Mouse (Mus musculus) ES-E14 (cell line): ENCODE data around the gene Slc19a3.

ENCODE experiments used
- CHD2 ChIP-seq: IDR thresholded peaks from 2 replicates; pipeline ENCODE4 v1.6.1; 2014; ENCODE audit warnings: mild to moderate bottlenecking, low read depth, low read length, inconsistent platforms
- HCFC1 ChIP-seq: IDR thresholded peaks from 2 replicates; pipeline ENCODE4 v1.6.1; 2012; ENCODE audit warnings: low read length, inconsistent platforms, borderline replicate concordance; ENCODE audit not compliant: insufficient read depth
- MAFK ChIP-seq: IDR thresholded peaks from 2 replicates; pipeline ENCODE4 v1.6.1; 2014; ENCODE audit warnings: mild to moderate bottlenecking, low read depth, low read length, inconsistent platforms; ENCODE audit not compliant: insufficient read depth
- ZC3H11A ChIP-seq: IDR thresholded peaks from 2 replicates; pipeline ENCODE4 v1.6.1; 2012; ENCODE audit warnings: low read depth, mild to moderate bottlenecking, inconsistent platforms, low read length, borderline replicate concordance
- ZNF384 ChIP-seq: IDR thresholded peaks from 2 replicates; pipeline ENCODE4 v1.6.1; 2012; ENCODE audit warnings: low read depth, low read length, inconsistent platforms

GRCm38 (mm10) chr1:83075526-83076189 is 37.4 kb upstream of the Slc19a3 start:
- TF ChIP-seq HCFC1 (no peak), ZNF384 (no peak), ZC3H11A (no peak), MAFK (no peak), CHD2 (no peak)
